Mouse (Mus musculus): Measurements from ENCODE around the gene Paxx. TPM values are rescaled to one million over a fixed set of nuclear protein-coding genes. Genes with fewer than 3 reads are reported as not detected.

Paxx gene
- polyA plus RNA-seq, 1 experiment from 2014 or later: 93.2 TPM

DNA sequence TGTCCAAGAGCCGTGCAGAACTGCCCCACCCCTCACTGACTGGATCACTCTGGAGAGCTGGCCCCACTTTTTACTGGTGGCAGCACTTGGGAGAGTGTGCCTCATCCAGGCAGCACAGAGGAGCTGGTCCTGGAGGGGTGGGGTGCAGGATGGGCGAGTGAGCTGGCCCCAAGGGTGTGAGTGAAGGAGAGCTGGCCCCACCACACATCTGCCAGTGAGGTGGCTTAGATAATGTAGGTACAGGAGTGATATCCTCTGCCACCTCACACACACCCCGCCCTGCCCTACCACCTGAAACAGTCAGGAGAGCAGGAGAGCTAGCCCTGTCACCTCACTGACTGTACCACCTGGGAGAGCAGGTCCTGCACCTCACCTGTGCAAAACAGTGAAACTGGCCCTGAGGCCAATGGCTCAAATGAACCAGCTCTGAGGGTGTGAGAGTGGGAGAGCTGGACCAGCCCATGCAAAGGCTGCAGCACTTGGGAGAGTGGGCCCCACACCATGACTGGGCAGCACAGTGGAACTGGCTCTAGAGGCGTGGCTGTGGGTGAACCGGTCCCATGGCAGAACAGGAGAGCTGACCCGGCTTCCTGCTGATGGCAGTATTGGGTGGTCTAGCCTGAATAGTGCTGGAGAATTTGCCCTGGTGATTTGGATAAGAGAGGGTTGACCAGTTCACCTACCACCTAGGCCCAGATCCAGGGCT lies 27.2 kb upstream of the Paxx start:
- no peak overlapping the region for H3K4me3 ChIP-seq (ENCODE audit: low read depth, low read length)
- DNase-seq (ENCODE audit: low spot score) (no peak), ATAC-seq (no peak)
- H3K27ac ChIP-seq (ENCODE audit: low read depth, low read length): no peak overlapping the region
- 77% methylated on average over 6 of the region's 6 CpGs for WGBS
- no peaks in the 10 kb centered on the region for H3K36me3 ChIP-seq (ENCODE audit: control insufficient read depth, insufficient read depth, low read length)
- no peak overlapping the region for H3K9ac ChIP-seq (ENCODE audit: low read length)
- no peaks in the 10 kb centered on the region for H3K27me3 ChIP-seq (replicated peaks; ENCODE audit: control insufficient read depth, insufficient read depth, low read length)
- no peaks in the 10 kb centered on the region for H3K4me1 ChIP-seq (ENCODE audit: control insufficient read depth, insufficient read depth, low read length)
- H3K9me3 ChIP-seq (replicated peaks; ENCODE audit: control insufficient read depth, low read length): no peaks in the 10 kb centered on the region
- H3K4me2 ChIP-seq (ENCODE audit: low read length): no peak overlapping the region

GRCm38 (mm10) chr2:25484901-25485647 lies 24.2 kb upstream of the Paxx start:
- Histone ChIP-seq H3K4me3 (ENCODE audit: low read depth, low read length) (no peak overlapping the region), H3K27me3 (replicated peaks; ENCODE audit: control insufficient read depth, insufficient read depth, low read length) (no peaks in the 10 kb centered on the region), H3K4me1 (ENCODE audit: control insufficient read depth, insufficient read depth, low read length) (no peaks in the 10 kb centered on the region), H3K9ac (ENCODE audit: low read length) (no peak overlapping the region), H3K4me2 (ENCODE audit: low read length) (no peak overlapping the region), H3K27ac (ENCODE audit: low read depth, low read length) (no peak overlapping the region), H3K9me3 (replicated peaks; ENCODE audit: control insufficient read depth, low read length) (no peaks in the 10 kb centered on the region), H3K36me3 (ENCODE audit: control insufficient read depth, insufficient read depth, low read length) (no peaks in the 10 kb centered on the region)
- WGBS: 70% methylated on average over 11 of the region's 11 CpGs
- no peak for ATAC-seq
- no peak for DNase-seq (ENCODE audit: low spot score)

DNA sequence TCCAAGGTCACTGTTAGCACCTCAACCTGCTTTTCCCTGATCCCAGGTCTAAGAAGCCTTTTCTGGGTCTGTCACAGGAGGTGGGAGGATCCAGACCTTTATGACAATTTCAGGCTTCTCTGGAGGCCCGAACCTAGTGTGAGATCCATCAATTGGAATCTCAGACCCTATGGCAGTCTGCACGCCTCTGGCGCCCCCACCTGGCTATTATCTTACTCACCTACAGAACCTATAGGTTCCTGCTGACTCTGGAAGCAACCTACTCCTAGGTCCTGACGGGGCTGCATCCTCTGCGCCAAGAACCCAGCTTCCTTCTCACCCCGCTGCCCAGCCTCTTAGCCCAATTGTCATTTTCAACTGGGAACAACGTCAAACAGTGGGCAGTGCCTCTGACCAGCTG lies 22.1 kb upstream of the Paxx start:
- Histone ChIP-seq H3K36me3 (ENCODE audit: control insufficient read depth, insufficient read depth, low read length) (no peaks in the 10 kb centered on the region), H3K9ac (ENCODE audit: low read length) (no peak overlapping the region), H3K9me3 (replicated peaks; ENCODE audit: control insufficient read depth, low read length) (no peaks in the 10 kb centered on the region), H3K27me3 (replicated peaks; ENCODE audit: control insufficient read depth, insufficient read depth, low read length) (no peaks in the 10 kb centered on the region), H3K27ac (ENCODE audit: low read depth, low read length) (no peak overlapping the region), H3K4me1 (ENCODE audit: control insufficient read depth, insufficient read depth, low read length) (no peaks in the 10 kb centered on the region), H3K4me3 (ENCODE audit: low read depth, low read length) (no peak overlapping the region), H3K4me2 (ENCODE audit: low read length) (no peak overlapping the region)
- WGBS: 21% methylated on average over 7 of the region's 7 CpGs
- DNase-seq (ENCODE audit: low spot score) (peak; percentile 48), ATAC-seq (no peak)

DNA sequence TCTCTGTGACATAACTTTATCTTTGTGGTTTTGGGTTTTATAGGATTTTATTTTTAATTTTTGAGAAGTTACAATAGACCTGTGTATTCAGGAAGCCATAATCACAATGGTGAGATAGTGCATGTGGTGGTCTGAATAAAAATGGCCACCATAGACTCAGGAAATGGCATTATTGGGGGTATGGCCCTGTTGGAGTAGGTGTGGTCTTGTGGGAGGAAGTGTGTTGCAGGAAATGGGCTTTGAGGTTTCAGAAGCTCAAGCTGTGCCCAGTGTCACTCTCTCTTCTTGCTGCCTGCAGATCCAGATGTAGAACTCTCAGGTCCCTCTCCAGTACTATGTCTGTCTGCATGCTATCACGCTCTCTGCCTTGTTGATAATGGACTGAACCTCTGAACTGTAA lies 19.6 kb upstream of the Paxx start:
- no peak overlapping the region for H3K4me3 ChIP-seq (ENCODE audit: low read depth, low read length)
- H3K27me3 ChIP-seq (replicated peaks; ENCODE audit: control insufficient read depth, insufficient read depth, low read length): no peaks in the 10 kb centered on the region
- H3K4me2 ChIP-seq (ENCODE audit: low read length): no peak overlapping the region
- no peak overlapping the region for H3K27ac ChIP-seq (ENCODE audit: low read depth, low read length)
- no peaks in the 10 kb centered on the region for H3K4me1 ChIP-seq (ENCODE audit: control insufficient read depth, insufficient read depth, low read length)
- H3K36me3 ChIP-seq (ENCODE audit: control insufficient read depth, insufficient read depth, low read length): no peaks in the 10 kb centered on the region
- no peak overlapping the region for H3K9ac ChIP-seq (ENCODE audit: low read length)
- no peaks in the 10 kb centered on the region for H3K9me3 ChIP-seq (replicated peaks; ENCODE audit: control insufficient read depth, low read length)
- WGBS: 81% methylated on average over 1 of the region's 1 CpGs
- ATAC-seq (no peak), DNase-seq (ENCODE audit: low spot score) (no peak)

GRCm38 (mm10) chr2:25479551-25480311 lies 18.8 kb upstream of the Paxx start:
- no peak for ATAC-seq

DNA sequence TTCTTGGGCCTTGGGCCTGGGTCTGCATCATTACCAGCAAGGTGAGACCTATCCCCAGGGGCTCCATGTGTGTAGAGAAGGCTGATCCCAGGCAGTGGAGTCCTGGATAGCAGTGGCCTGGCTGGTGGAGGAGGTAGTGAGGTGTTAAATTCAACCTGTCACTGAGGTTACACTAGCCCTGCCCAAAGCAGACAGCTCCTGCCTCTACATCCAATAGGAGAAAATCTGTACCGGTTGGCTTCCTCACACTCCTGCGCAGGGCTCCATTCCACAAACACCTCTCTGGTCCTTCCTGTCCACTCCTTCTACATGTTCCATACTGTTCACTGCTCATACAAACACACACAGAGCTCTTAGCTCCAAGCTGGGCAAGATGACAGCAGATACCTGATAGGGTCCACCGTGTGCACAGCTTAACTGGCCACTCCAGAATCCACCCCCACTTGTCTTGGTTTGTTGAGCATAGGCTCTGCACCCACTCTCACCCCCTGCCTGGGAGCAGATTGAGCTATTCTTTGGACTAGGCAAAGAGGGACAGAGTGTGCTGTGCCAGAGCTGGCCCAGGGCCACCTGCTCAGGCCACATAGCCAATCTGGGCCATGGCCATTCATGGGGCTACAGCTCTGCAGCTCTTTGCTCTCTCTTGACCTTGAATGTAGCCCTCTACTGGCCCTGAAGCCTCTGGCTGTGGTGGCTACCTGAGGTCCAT lies 17.2 kb upstream of the Paxx start:
- Histone ChIP-seq H3K27me3 (replicated peaks; ENCODE audit: control insufficient read depth, insufficient read depth, low read length) (no peaks in the 10 kb centered on the region), H3K4me1 (ENCODE audit: control insufficient read depth, insufficient read depth, low read length) (no peaks in the 10 kb centered on the region), H3K27ac (ENCODE audit: low read depth, low read length) (no peak overlapping the region), H3K9ac (ENCODE audit: low read length) (no peak overlapping the region), H3K4me3 (ENCODE audit: low read depth, low read length) (no peak overlapping the region), H3K36me3 (ENCODE audit: control insufficient read depth, insufficient read depth, low read length) (no peaks in the 10 kb centered on the region), H3K9me3 (replicated peaks; ENCODE audit: control insufficient read depth, low read length) (no peaks in the 10 kb centered on the region), H3K4me2 (ENCODE audit: low read length) (no peak overlapping the region)
- ATAC-seq (no peak), DNase-seq (ENCODE audit: low spot score) (no peak)
- WGBS: 97% methylated on average over 3 of the region's 3 CpGs

More at GRCm38 (mm10) chr2:25479551-25480311, 18.8 kb upstream of the Paxx start:
- no peaks in the 10 kb centered on the region for H3K27me3 ChIP-seq (replicated peaks; ENCODE audit: control insufficient read depth, insufficient read depth, low read length)
- no peak overlapping the region for H3K27ac ChIP-seq (ENCODE audit: low read depth, low read length)
- H3K9me3 ChIP-seq (replicated peaks; ENCODE audit: control insufficient read depth, low read length): no peaks in the 10 kb centered on the region
- H3K4me1 ChIP-seq (ENCODE audit: control insufficient read depth, insufficient read depth, low read length): no peaks in the 10 kb centered on the region
- H3K4me2 ChIP-seq (ENCODE audit: low read length): no peak overlapping the region
- no peaks in the 10 kb centered on the region for H3K36me3 ChIP-seq (ENCODE audit: control insufficient read depth, insufficient read depth, low read length)
- no peak overlapping the region for H3K9ac ChIP-seq (ENCODE audit: low read length)
- WGBS: 76% methylated on average over 10 of the region's 10 CpGs
- H3K4me3 ChIP-seq (ENCODE audit: low read depth, low read length): no peak overlapping the region
- no peak for DNase-seq (ENCODE audit: low spot score)

- no peak overlapping the region for H3K4me3 ChIP-seq (ENCODE audit: low read depth, low read length)
- H3K9ac ChIP-seq (ENCODE audit: low read length): no peak overlapping the region
- H3K4me1 ChIP-seq (ENCODE audit: control insufficient read depth, insufficient read depth, low read length): no peaks in the 10 kb centered on the region
- WGBS: 89% methylated on average over 8 of the region's 8 CpGs
- H3K4me2 ChIP-seq (ENCODE audit: low read length): no peak overlapping the region
- H3K27me3 ChIP-seq (replicated peaks; ENCODE audit: control insufficient read depth, insufficient read depth, low read length): no peaks in the 10 kb centered on the region
- DNase-seq (ENCODE audit: low spot score): no peak
- no peak overlapping the region for H3K27ac ChIP-seq (ENCODE audit: low read depth, low read length)
- H3K9me3 ChIP-seq (replicated peaks; ENCODE audit: control insufficient read depth, low read length): no peaks in the 10 kb centered on the region
- no peaks in the 10 kb centered on the region for H3K36me3 ChIP-seq (ENCODE audit: control insufficient read depth, insufficient read depth, low read length)
- ATAC-seq: no peak
Measured at GRCm38 (mm10) chr2:25477541-25477940, 16.6 kb upstream of the Paxx start.

- Histone ChIP-seq H3K27me3 (replicated peaks; ENCODE audit: control insufficient read depth, insufficient read depth, low read length) (no peaks in the 10 kb centered on the region), H3K27ac (ENCODE audit: low read depth, low read length) (no peak overlapping the region), H3K36me3 (ENCODE audit: control insufficient read depth, insufficient read depth, low read length) (no peaks in the 10 kb centered on the region), H3K9ac (ENCODE audit: low read length) (no peak overlapping the region), H3K9me3 (replicated peaks; ENCODE audit: control insufficient read depth, low read length) (no peaks in the 10 kb centered on the region), H3K4me1 (ENCODE audit: control insufficient read depth, insufficient read depth, low read length) (peaks cover 8% of the 10 kb centered on the region; the same call in 1 of the 2 replicates), H3K4me3 (ENCODE audit: low read depth, low read length) (no peak overlapping the region), H3K4me2 (ENCODE audit: low read length) (no peak overlapping the region)
- no peak for ATAC-seq
- DNase-seq (ENCODE audit: low spot score): no peak
- 84% methylated on average over 2 of the region's 2 CpGs for WGBS
Measured at GRCm38 (mm10) chr2:25472550-25472949, 11.7 kb upstream of the Paxx start.

Measured in forebrain, embryonic 14.5 days (tissue).